Mouse (Mus musculus) midbrain, embryonic 13.5 days (tissue): ENCODE measurements around the gene Gba2. TPM values are rescaled to one million over a fixed set of nuclear protein-coding genes. Genes with fewer than 3 reads are reported as not detected.
A peak's percentile ranks its signal among the peaks of the same experiment; 100 is the strongest.
"Not testable (repeated sequence)": the region's sequence is repeated elsewhere in the genome, so short reads cannot be mapped to it uniquely, and the experiment has no call there.

Source experiments
- ATAC-seq: fragments of 200-750 bp; cut with Nextera tagmentation; 2 replicates; pipeline ENCODE4 v1.8.0; 2017; ENCODE audit warnings: mild to moderate bottlenecking, moderate TSS enrichment, moderate library complexity
- H3K27ac ChIP-seq: fragments of 300-500 bp; sonication (generic); 2 replicates; pipeline ENCODE4 v1.5.1; 2015; ENCODE audit warnings: inconsistent platforms, mild to moderate bottlenecking, moderate library complexity
- H3K27me3 ChIP-seq: fragments of 300-500 bp; sonication (generic); 2 replicates; pipeline ENCODE4 v1.6.1; 2015; ENCODE audit warnings: mild to moderate bottlenecking, inconsistent platforms
- H3K36me3 ChIP-seq: fragments of 300-500 bp; sonication (generic); 2 replicates; pipeline ENCODE4 v1.6.1; 2015; ENCODE audit warnings: mild to moderate bottlenecking, inconsistent platforms
- H3K4me1 ChIP-seq: fragments of 300-500 bp; sonication (generic); replicated peaks from 2 replicates; pipeline ENCODE4 v1.6.1; 2015; ENCODE audit warnings: inconsistent platforms
- H3K4me2 ChIP-seq: fragments of 300-500 bp; sonication (generic); replicated peaks from 2 replicates; pipeline ENCODE4 v1.6.1; 2015; ENCODE audit warnings: moderate library complexity, mild to moderate bottlenecking, inconsistent platforms
- H3K4me3 ChIP-seq: fragments of 300-500 bp; sonication (generic); replicated peaks from 2 replicates; pipeline ENCODE4 v1.5.1; 2015; ENCODE audit warnings: mild to moderate bottlenecking, inconsistent platforms
- H3K9ac ChIP-seq: fragments of 300-500 bp; sonication (generic); replicated peaks from 2 replicates; pipeline ENCODE4 v1.6.1; 2015; ENCODE audit warnings: mild to moderate bottlenecking, inconsistent platforms
- H3K9me3 ChIP-seq: fragments of 300-500 bp; sonication (generic); 2 replicates; pipeline ENCODE4 v1.6.1; 2016; ENCODE audit warnings: mild to moderate bottlenecking, inconsistent platforms
- WGBS: fragments of 180-500 bp; shearing (Covaris S2); methylation state at CpG from one replicate; pipeline ENCODE4 v1.1.7; 2015; 5-methylcytosine and 5-hydroxymethylcytosine counted together
- polyA plus RNA-seq: library from polyadenylated mRNA; unstranded; fragments of >200 nt; fragmentation: Nextera tagmentation; extraction: Ambion mirVana; gene quantifications from 2 replicates; pipeline ENCODE4 v1.2.1, GENCODE M21; 2015

The Gba2 gene
- polyA plus RNA-seq, 1 experiment from 2014 or later: 58.4 TPM

DNA sequence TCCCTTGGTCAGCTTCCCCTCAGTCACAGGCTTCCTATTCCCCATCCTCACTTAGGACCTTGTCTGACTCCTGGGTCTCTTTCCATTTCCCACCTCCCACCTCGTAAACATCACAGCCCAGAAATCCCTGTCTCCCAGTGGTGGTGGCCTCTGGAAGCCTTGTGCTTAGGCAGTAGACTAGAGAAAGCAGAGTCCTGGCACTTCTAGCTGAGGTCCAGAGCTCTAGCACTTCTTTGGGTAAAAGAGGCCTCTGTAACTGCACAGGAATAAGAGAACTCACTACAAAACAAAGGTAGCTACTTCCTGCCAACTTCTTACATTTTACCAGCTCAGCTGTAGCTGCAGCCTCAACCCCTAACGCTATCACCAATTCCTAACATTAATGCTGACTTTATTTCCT is 17.7 kb downstream of the Gba2 start:
- H3K4me3 ChIP-seq: peak overlapping the region; percentile 91
- peaks cover 26% of the 10 kb centered on the region for H3K36me3 ChIP-seq
- ATAC-seq: no peak
- H3K4me1 ChIP-seq: peaks cover 60% of the 10 kb centered on the region
- no peaks in the 10 kb centered on the region for H3K9me3 ChIP-seq
- H3K4me2 ChIP-seq: peak overlapping the region; percentile 95
- H3K9ac ChIP-seq: peak overlapping the region; percentile 96
- H3K27ac ChIP-seq: no peak overlapping the region
- 47% methylated on average over 2 of the region's 2 CpGs for WGBS
- H3K27me3 ChIP-seq: no peaks in the 10 kb centered on the region

DNA sequence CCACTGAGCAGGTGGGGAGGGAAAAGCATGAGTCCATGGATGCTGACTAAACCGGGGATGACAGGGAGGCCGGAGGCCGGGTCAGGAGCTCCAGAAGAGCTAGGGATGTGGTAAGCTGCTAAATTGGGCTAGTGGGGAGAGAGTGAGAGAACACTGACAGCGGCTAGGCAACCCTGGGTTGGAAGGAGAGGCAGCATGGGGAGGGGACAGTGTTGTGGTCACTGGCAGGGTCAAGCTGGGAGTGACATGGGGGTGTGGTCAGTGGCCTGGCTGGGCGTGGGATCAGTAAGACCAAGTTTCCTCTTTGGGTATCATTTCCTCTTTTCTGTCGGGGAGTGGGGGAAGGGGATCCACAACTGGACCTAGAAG is 18.4 kb downstream of the Gba2 start:
- Histone ChIP-seq H3K4me3 (peak overlapping the region; percentile 9; the same call in 1 of the 2 replicates), H3K4me2 (peak overlapping the region; percentile 95; the same call in 1 of the 2 replicates), H3K27ac (no peak overlapping the region), H3K36me3 (peaks cover 26% of the 10 kb centered on the region), H3K27me3 (no peaks in the 10 kb centered on the region), H3K9me3 (no peaks in the 10 kb centered on the region), H3K9ac (peak overlapping the region; percentile 96), H3K4me1 (peaks cover 60% of the 10 kb centered on the region)
- 74% methylated on average over 6 of the region's 6 CpGs for WGBS
- no peak for ATAC-seq

DNA sequence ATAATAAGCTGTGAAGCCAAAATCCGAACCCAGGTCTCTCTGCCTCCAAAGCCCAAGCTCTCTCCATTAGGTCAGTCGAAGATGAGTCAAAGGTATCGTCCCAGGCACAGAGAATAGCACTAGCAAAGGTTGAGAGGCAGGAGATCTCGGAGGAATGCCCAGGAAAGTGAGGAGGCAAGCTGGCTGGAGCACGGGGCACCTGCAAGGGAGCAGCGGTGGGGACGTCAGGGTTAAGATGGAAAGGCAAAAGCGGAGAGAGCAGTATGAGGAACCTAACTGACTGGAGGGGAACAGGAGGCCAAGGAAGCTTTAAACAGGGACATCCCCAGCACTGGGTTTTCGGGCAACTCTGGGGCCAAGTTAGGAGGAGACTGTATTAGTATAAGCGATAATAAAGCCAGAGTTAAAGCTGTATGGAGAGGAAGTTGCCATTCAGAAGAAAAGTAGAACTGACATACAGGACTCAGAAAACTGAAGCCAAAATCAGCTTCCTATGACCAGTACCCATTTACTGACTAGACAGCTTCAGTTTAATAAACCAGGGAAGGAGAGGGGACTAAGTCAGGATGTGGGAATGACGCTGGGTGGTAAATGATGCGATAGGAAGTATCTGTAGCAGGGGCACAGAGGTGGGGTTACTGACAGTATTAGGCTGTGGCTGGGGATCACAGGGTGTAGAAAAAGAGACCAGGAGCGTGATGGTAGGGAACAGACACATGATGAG is 19.0 kb downstream of the Gba2 start:
- H3K4me3 ChIP-seq: 0 out of 2 replicates have a peak overlapping the region, but pooled peaks have one; percentile 9
- H3K36me3 ChIP-seq: peaks cover 26% of the 10 kb centered on the region
- H3K27me3 ChIP-seq: no peaks in the 10 kb centered on the region
- WGBS: 87% methylated on average over 13 of the region's 13 CpGs
- H3K4me1 ChIP-seq: peaks cover 60% of the 10 kb centered on the region
- no peak overlapping the region for H3K27ac ChIP-seq
- peak overlapping the region; percentile 96 for H3K9ac ChIP-seq
- ATAC-seq: no peak
- H3K9me3 ChIP-seq: no peaks in the 10 kb centered on the region
- H3K4me2 ChIP-seq: peak overlapping the region; percentile 95; the same call in 1 of the 2 replicates

DNA sequence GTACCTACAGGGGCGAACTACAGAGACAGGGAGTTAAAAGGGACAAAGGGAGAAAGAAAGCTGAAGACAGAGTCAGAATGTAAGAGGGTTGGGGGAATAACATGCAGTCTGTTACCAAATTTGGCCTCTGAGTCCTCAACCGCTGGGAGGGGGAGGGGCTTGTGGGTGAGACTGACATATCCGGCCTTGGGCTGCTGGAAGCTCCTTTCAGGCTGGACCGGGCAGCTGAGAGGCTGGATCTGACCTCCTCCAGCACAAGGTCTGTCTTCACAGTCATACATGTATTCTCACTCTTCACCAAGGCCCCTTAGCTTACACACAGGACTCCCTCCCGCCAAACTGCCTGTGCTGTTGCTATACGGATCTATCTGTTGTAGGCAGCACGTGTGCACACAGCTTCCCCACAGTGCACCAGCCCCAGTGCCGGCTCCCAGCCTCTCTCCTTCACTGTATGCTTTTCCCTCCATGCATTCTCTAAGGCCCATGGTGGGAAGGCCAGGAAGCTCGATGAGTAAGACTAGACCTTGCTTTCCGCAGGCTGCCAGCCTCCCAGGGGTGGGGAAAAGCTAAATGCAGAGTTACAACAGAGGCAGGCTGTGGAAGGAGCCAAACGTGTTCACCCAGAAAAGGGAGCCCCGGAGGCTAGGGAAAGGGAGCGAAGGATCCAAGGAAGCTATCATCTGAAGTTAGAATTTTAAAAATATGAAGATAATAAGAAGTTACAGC is 19.9 kb downstream of the Gba2 start:
- peaks cover 33% of the 10 kb centered on the region for H3K36me3 ChIP-seq
- WGBS: 40% methylated on average over 13 of the region's 13 CpGs
- H3K4me3 ChIP-seq: no peak overlapping the region
- peak overlapping the region; percentile 22; the same call in 1 of the 2 replicates for H3K4me2 ChIP-seq
- H3K4me1 ChIP-seq: peaks cover 55% of the 10 kb centered on the region
- H3K27me3 ChIP-seq: no peaks in the 10 kb centered on the region
- ATAC-seq: no peak
- H3K9ac ChIP-seq: peak overlapping the region; percentile 53
- no peaks in the 10 kb centered on the region for H3K9me3 ChIP-seq
- peak overlapping the region; percentile 49; the same call in 1 of the 2 replicates for H3K27ac ChIP-seq

DNA sequence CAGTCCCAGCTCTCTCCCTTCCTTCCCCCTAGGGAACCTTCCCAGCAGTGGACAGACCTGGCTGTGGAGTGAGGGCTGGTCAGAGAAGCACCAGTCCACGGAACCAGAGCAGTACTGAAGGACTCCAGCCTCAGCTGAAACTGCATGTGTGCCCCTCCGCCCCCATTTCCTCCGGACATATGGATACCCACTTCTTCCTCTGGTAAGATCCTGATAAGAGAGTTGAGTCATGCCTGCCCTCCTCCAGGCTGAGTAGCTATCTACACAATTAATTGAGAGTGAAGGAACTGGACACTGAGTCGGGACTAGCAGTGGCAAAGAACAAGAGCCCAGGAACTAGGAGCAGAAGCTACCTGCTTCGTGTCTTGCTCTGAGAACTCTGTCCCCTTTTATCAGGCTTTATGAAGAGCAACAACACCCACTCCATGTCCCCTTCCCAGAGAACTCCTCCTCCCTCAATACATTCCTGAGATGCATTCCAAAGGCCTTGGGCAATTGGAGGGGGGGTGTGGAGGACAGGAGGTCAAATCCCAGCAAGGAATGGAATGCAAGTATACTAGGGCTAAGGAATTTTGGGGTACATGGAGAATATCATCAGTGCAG is 20.5 kb downstream of the Gba2 start:
- Histone ChIP-seq H3K4me2 (no peak overlapping the region), H3K9me3 (no peaks in the 10 kb centered on the region), H3K27ac (no peak overlapping the region), H3K9ac (peak overlapping the region; percentile 53; the same call in 1 of the 2 replicates), H3K36me3 (peaks cover 40% of the 10 kb centered on the region), H3K27me3 (no peaks in the 10 kb centered on the region), H3K4me1 (peaks cover 48% of the 10 kb centered on the region), H3K4me3 (no peak overlapping the region)
- WGBS: 70% methylated on average over 5 of the region's 5 CpGs
- no peak for ATAC-seq

DNA sequence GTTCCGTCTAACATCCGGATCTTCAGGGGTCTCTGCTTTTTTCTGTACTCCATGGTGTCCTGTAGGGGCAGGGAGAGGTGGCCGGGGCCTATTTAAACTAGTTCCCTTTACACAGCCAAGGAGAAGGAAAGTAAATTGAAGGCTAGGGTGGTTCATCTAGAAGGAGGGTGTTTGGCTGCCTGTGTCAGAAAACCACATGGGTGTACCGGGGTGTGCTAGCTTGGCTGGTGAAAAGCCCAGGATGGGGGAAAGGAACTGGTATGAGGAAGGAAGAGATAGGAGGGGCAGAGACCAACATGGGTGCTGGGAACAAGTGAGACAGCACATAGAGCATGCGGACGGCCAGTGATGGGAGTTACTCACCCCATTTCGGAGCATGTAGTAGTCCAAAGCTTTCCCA is 22.7 kb downstream of the Gba2 start:
- Histone ChIP-seq H3K4me1 (peaks cover 38% of the 10 kb centered on the region), H3K9me3 (no peaks in the 10 kb centered on the region), H3K4me3 (no peak overlapping the region), H3K27me3 (no peaks in the 10 kb centered on the region), H3K4me2 (no peak overlapping the region), H3K27ac (no peak overlapping the region), H3K36me3 (peaks cover 62% of the 10 kb centered on the region), H3K9ac (no peak overlapping the region)
- WGBS: 97% methylated on average over 7 of the region's 7 CpGs
- no peak for ATAC-seq

DNA sequence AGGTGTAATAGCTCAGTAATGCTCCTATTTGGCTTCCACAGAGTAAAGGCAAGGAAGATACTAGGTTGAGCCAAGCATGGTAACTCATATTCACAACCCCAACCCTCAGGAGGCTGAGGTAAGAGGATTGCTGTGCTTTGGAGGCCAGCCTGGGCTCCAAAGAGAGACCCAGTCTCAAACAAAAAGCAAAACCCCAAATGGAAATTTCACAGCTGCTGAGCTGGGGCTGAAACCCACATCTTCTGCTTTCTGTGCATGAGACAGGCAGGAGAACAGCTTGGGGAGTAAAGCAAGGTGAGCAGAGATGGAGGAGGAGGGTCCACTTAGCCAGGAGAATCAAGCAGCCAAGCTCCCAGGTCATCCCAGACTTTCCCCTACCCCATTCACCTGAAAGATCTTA is 24.8 kb downstream of the Gba2 start:
- no peak overlapping the region for H3K4me3 ChIP-seq
- no peak overlapping the region for H3K27ac ChIP-seq
- peaks cover 81% of the 10 kb centered on the region for H3K36me3 ChIP-seq
- H3K9me3 ChIP-seq: no peaks in the 10 kb centered on the region
- H3K4me1 ChIP-seq: peaks cover 17% of the 10 kb centered on the region
- ATAC-seq: no peak
- H3K9ac ChIP-seq: no peak overlapping the region
- no peaks in the 10 kb centered on the region for H3K27me3 ChIP-seq
- no peak overlapping the region for H3K4me2 ChIP-seq

DNA sequence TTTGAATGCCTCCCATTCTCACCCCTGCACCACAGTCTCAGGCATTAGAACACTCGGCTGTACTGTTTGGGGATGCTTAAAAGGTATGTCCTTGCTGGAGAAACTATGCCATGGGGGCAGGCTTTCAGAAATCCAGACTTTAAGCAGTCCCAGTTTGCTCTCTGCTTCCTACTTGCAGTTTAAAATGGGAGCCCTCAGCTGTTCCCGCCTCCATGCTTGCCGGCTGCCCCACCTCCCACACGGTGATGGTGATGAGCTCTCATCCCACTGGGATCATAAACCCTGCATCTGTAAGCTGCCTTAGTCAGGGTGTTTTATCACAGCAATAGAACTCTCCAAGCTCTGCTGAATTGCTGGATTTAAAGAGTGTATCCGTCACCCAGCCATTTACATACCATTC is 26.2 kb downstream of the Gba2 start:
- Histone ChIP-seq H3K27ac (no peak overlapping the region), H3K36me3 (peaks cover 92% of the 10 kb centered on the region), H3K9ac (no peak overlapping the region), H3K4me3 (no peak overlapping the region), H3K27me3 (no peaks in the 10 kb centered on the region), H3K4me2 (no peak overlapping the region), H3K9me3 (no peaks in the 10 kb centered on the region), H3K4me1 (peaks cover 3% of the 10 kb centered on the region; the same call in 1 of the 2 replicates)
- ATAC-seq: no peak
- 96% methylated on average over 5 of the region's 5 CpGs for WGBS

DNA sequence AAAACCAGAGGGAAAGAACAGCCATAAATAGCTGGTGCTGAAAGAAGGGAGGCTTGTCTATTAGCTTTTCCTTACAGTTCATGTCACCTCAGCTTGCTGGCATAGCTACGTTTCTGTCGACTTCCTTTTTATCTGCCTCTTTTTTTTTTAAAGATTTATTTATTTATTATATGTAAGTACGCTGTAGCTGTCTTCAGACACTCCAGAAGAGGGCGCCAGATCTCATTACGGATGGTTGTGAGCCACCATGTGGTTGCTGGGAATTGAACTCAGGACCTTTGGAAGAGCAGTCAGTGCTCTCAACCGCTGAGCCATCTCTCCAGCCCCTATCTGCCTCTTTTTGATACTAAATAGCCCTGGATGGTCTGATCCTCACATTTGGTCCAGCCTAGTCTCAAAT is 26.8 kb downstream of the Gba2 start:
- H3K36me3 ChIP-seq: peaks cover 98% of the 10 kb centered on the region
- H3K9me3 ChIP-seq, H3K27ac ChIP-seq, ATAC-seq, H3K9ac ChIP-seq, H3K27me3 ChIP-seq, H3K4me3 ChIP-seq, H3K4me1 ChIP-seq, H3K4me2 ChIP-seq: not testable (repeated sequence)
- WGBS: 86% methylated on average over 6 of the region's 6 CpGs

DNA sequence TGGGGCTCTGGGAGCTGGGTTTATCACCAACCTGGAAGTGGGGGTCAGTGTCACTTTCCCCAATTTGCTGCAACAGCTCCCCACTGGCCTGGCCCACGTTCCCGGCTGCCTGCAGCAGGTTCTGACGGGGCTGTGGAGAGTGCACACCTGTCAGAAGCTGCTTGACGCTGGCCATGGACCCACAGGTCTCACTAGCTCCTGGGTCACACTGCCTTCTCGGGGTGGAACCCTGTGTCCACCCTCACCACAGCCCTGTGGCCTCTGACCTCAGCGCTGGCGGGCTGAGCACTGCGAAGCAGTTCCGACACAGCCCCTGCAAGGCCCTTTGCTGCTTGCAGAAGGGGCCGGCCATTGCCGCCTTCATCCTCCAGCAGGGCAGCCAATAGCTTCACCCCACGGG is 29.6 kb downstream of the Gba2 start:
- no peak for ATAC-seq
- Histone ChIP-seq H3K4me1 (no peaks in the 10 kb centered on the region), H3K4me3 (no peak overlapping the region), H3K9me3 (no peaks in the 10 kb centered on the region), H3K27me3 (no peaks in the 10 kb centered on the region), H3K27ac (no peak overlapping the region), H3K36me3 (peaks cover 100% of the 10 kb centered on the region), H3K4me2 (no peak overlapping the region), H3K9ac (no peak overlapping the region)
- 90% methylated on average over 12 of the region's 12 CpGs for WGBS

DNA sequence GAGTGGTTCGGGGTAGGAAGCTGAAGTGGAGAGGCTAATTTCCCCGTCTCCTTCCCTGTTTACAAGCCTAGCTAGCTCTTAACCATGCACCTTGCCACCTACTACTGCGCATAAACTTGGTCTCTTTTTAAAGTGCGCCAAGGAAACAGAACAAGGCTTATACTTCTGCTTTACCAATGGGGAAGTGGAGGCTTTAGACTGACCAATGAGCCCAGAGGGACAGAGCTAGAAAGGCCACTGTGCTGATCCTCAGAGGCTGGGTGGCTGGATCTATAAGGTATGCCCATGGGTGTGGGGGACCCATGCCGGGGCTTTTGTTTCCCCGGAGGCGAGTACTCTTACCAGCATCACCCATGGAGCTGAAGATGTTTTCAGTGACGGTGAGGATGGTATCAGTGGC is 31.5 kb downstream of the Gba2 start:
- H3K4me3 ChIP-seq: no peak overlapping the region
- WGBS: 96% methylated on average over 8 of the region's 8 CpGs
- H3K9ac ChIP-seq: no peak overlapping the region
- peaks cover 100% of the 10 kb centered on the region for H3K36me3 ChIP-seq
- no peaks in the 10 kb centered on the region for H3K27me3 ChIP-seq
- no peak overlapping the region for H3K4me2 ChIP-seq
- no peaks in the 10 kb centered on the region for H3K9me3 ChIP-seq
- H3K4me1 ChIP-seq: no peaks in the 10 kb centered on the region
- no peak overlapping the region for H3K27ac ChIP-seq
- ATAC-seq: no peak

DNA sequence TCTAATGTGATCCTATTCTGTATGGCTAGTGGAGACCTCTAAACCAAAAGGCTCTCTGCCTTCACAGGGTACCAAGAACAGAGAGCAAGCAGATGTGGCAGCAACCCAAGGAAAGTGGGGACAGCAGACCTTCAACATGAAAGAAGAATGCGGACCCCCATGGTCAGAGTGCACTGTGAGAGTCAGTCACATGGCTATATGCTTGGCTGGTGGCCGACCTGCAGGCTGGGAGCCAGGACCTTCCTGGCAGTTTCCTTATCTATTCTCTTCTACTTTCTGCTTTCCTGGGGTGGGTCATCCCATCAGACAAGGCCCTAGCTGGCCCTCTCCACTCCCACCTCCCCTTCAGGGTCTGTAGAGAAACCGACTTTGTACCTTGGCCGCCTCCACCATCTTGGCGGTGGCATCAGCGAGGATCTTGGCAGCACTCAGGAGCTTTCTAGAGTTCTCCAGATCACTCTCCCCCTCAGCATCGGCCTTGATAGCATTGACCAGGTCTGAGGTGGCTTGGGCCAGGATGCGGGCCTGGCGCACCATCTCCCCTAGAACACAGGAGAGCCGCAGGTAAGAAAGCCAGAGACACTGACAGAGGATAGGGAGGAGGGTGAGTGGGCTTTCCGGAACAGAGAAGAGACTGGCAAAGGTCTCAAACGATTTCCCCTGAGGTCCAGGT is 32.2 kb downstream of the Gba2 start:
- Histone ChIP-seq H3K4me1 (no peaks in the 10 kb centered on the region), H3K9me3 (no peaks in the 10 kb centered on the region), H3K36me3 (peaks cover 100% of the 10 kb centered on the region), H3K4me3 (no peak overlapping the region), H3K9ac (no peak overlapping the region), H3K27ac (no peak overlapping the region), H3K4me2 (no peak overlapping the region), H3K27me3 (no peaks in the 10 kb centered on the region)
- 95% methylated on average over 12 of the region's 12 CpGs for WGBS
- no peak for ATAC-seq
